Mouse (Mus musculus) ES-Bruce4 (cell line): ENCODE data around the gene Otub2.

Experiments
- CTCF ChIP-seq: IDR thresholded peaks from one replicate; pipeline ENCODE4 v1.8.1; 2011; ENCODE audit warnings: low read depth, low read length
- POLR2A ChIP-seq: IDR thresholded peaks from one replicate; pipeline ENCODE4 v1.8.1; 2011; ENCODE audit warnings: low read length; ENCODE audit not compliant: insufficient read depth

- TF ChIP-seq POLR2A: no peak
- TF ChIP-seq CTCF: no peak
Observed at GRCm38 (mm10) chr12:103425016-103425728, 36.7 kb downstream of the Otub2 start.
